In genomic region chr12:89395121-89395792, GRCm38 (mm10) we compare ENCODE assay signal across 8 mouse cellular contexts.
A peak's percentile ranks its signal among the peaks of the same experiment; 100 is the strongest.
DNase-seq lines count a peak whose midpoint lies in the region; ATAC-seq and TF ChIP-seq lines count a peak whose summit lies in the region.

No protein-coding gene starts in this region.

- no peaks in the 10 kb centered on the region for H3K27me3 ChIP-seq in forebrain, postnatal 0 days (ENCODE audit: insufficient read depth, low read length)
- H3K27me3 ChIP-seq in neural tube, embryonic 15.5 days (replicated peaks) = no peaks in the 10 kb centered on the region

- peak; percentile 93 for TF ChIP-seq CTCF in layer of hippocampus, adult 2 months (conservative IDR thresholded peaks at IDR 0.05)
- TF ChIP-seq CTCF in forebrain, postnatal 0 days (IDR thresholded peaks at IDR 0.05; ENCODE audit: low read depth) = peak; percentile 86

- no peaks in the 10 kb centered on the region for H3K4me1 ChIP-seq in forebrain, postnatal 0 days (ENCODE audit: insufficient read depth)
- H3K4me1 ChIP-seq in neural tube, embryonic 15.5 days = no peaks in the 10 kb centered on the region

- ATAC-seq in forebrain, postnatal 0 days = peak; percentile 81
- ATAC-seq in neural tube, embryonic 15.5 days (ENCODE audit: low FRiP score) = no peak

- no peaks in the 10 kb centered on the region for H3K36me3 ChIP-seq in forebrain, postnatal 0 days (ENCODE audit: insufficient read depth)
- no peaks in the 10 kb centered on the region for H3K36me3 ChIP-seq in neural tube, embryonic 15.5 days

- no peak overlapping the region for H3K4me2 ChIP-seq in forebrain, postnatal 0 days (ENCODE audit: low read depth)
- H3K4me2 ChIP-seq in neural tube, embryonic 15.5 days = no peak overlapping the region

- H3K9ac ChIP-seq in forebrain, postnatal 0 days = no peak overlapping the region
- no peak overlapping the region for H3K9ac ChIP-seq in neural tube, embryonic 15.5 days (replicated peaks)

- 46% methylated on average over 3 of the region's 3 CpGs for WGBS in forebrain, postnatal 0 days
- 57% methylated on average over 3 of the region's 3 CpGs for WGBS in neural tube, embryonic 15.5 days

- H3K27ac ChIP-seq in layer of hippocampus, adult 2 months = peak overlapping the region; percentile 67
- H3K27ac ChIP-seq in forebrain, postnatal 0 days (ENCODE audit: low read depth, low read length) = peak overlapping the region; percentile 59
- H3K27ac ChIP-seq in neural tube, embryonic 15.5 days (replicated peaks) = 0 out of 2 replicates have a peak overlapping the region, but pooled peaks have one; percentile 18

- H3K9me3 ChIP-seq in forebrain, postnatal 0 days (ENCODE audit: low read length) = no peaks in the 10 kb centered on the region
- H3K9me3 ChIP-seq in neural tube, embryonic 15.5 days (replicated peaks) = no peaks in the 10 kb centered on the region

- H3K4me3 ChIP-seq in layer of hippocampus, adult 2 months = no peak overlapping the region
- H3K4me3 ChIP-seq in forebrain, postnatal 0 days (ENCODE audit: low read depth, low read length) = no peak overlapping the region
- H3K4me3 ChIP-seq in neural tube, embryonic 15.5 days (replicated peaks) = no peak overlapping the region

- DNase-seq in layer of hippocampus, adult 2 months (ENCODE audit: low spot score in 2 of 2) = peak; percentile 32 to 53
- no peak for DNase-seq in layer of hippocampus, postnatal 25 days (ENCODE audit: extremely low spot score in 1 of 2, low spot score in 1 of 2)
- peak; percentile 28 for DNase-seq in ZHBTc4 (ENCODE audit: low read depth, low spot score)
- peak; percentile 73 for DNase-seq in forebrain, postnatal 0 days
- no peak for DNase-seq in urinary bladder, postnatal 36 days (ENCODE audit: low spot score in 2 of 2)
- no peak for DNase-seq in urinary bladder, postnatal 25 days (ENCODE audit: low spot score)
- DNase-seq in lung, postnatal 4 days = no peak

Comparison
In these comparisons a context has a peak if more than half of its experiments do, and no peak if none do; other contexts are left out.
1. DNase-seq: peak in layer of hippocampus, adult 2 months (2 of 2), ZHBTc4 (single experiment) and forebrain, postnatal 0 days (single experiment); none in layer of hippocampus, postnatal 25 days (0 of 2), urinary bladder, postnatal 36 days (0 of 2), urinary bladder, postnatal 25 days (single experiment) and lung, postnatal 4 days (0 of 2).
2. Peak in every context shown above with its lines, with median percentiles within 50 percentile points of each other: H3K27ac ChIP-seq.